Mouse (Mus musculus) E14TG2a.4 (cell line): ENCODE results near the gene Fam187a.

Experiments used
- H3K27me3 ChIP-seq: 2 replicates; pipeline ENCODE4 v1.6.1; 2014; ENCODE audit warnings: low read length, control low read depth; ENCODE audit not compliant: insufficient read depth
- H3K36me3 ChIP-seq: 2 replicates; pipeline ENCODE4 v1.6.1; 2014; ENCODE audit warnings: low read length, control low read depth; ENCODE audit not compliant: insufficient read depth
- H3K4me1 ChIP-seq: replicated peaks from 2 replicates; pipeline ENCODE4 v1.6.1; 2014; ENCODE audit warnings: low read depth, low read length, control low read depth
- H3K4me3 ChIP-seq: replicated peaks from 2 replicates; pipeline ENCODE4 v1.5.1; 2014; ENCODE audit warnings: mild to moderate bottlenecking, low read length
- H3K9me3 ChIP-seq: 2 replicates; pipeline ENCODE4 v1.6.1; 2014; ENCODE audit warnings: low read length, control low read depth
- CTCF ChIP-seq: conservative IDR thresholded peaks from 2 replicates; pipeline ENCODE4 v1.5.1; 2014; ENCODE audit warnings: low read length
- NANOG ChIP-seq: IDR thresholded peaks from 2 replicates; pipeline ENCODE4 v1.6.1; 2014; ENCODE audit warnings: borderline replicate concordance, low read length, mixed read lengths
- POU5F1 ChIP-seq: IDR thresholded peaks from 2 replicates; pipeline ENCODE4 v1.6.1; 2014; ENCODE audit warnings: low read length, borderline replicate concordance

The Fam187a gene

DNA sequence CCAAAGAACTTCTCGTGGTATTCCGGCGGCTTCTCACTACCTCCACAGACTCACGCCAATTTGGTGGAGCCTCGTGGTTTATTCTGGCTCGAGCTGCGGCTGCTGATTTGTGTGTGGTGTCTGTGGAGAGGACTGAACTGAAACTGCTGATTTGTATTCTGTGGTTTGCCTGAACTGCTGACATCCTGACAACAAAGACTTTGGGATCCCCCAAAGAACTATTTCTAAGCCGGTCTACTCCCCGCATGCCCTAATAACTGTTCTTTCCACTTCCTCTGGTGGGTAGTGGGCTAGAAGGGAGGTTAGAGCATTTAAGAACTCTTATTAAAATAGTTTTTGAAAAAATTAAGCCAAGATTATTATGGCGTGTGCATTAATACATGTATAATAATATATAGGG lies 45.7 kb downstream of the Fam187a start:
- TF ChIP-seq POU5F1 (no peak), NANOG (no peak), CTCF (no peak)

DNA sequence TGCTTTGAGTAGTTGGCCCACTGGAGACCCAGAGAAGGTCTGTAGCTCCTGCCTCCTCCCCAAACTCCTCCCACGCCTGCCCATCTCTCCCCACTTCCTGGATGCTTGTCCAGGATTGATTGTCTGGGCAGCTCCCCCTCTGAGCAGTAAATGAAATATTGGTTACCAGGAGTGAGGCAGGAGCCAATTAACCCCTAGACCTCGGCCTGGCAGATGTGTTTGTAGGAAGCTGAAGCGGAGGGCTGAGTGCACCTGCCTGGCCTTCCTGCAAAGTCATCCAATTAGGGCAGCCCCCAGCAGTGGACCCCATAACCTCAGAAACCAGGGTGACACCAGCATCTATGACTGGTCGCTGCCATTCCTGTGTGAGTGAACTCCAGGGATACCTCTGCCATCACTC lies 51.3 kb downstream of the Fam187a start:
- Histone ChIP-seq H3K4me3 (no peak overlapping the region), H3K4me1 (peaks cover 26% of the 10 kb centered on the region), H3K27me3 (peaks cover 51% of the 10 kb centered on the region), H3K9me3 (peaks cover 12% of the 10 kb centered on the region), H3K36me3 (no peaks in the 10 kb centered on the region)
- TF ChIP-seq NANOG (no peak), CTCF (no peak), POU5F1 (no peak)

More for the DNA sequence above, 45.7 kb downstream of the Fam187a start:
- Histone ChIP-seq H3K27me3 (peaks cover 31% of the 10 kb centered on the region), H3K4me1 (peaks cover 13% of the 10 kb centered on the region), H3K36me3 (no peaks in the 10 kb centered on the region), H3K4me3 (no peak overlapping the region), H3K9me3 (no peaks in the 10 kb centered on the region)
